Mouse (Mus musculus) E14TG2a.4 (cell line): ENCODE results near the gene Lrrc71.

Experiments
- H3K27me3 ChIP-seq: 2 replicates; pipeline ENCODE4 v1.6.1; 2014; ENCODE audit warnings: low read length, control low read depth; ENCODE audit not compliant: insufficient read depth
- H3K36me3 ChIP-seq: 2 replicates; pipeline ENCODE4 v1.6.1; 2014; ENCODE audit warnings: low read length, control low read depth; ENCODE audit not compliant: insufficient read depth
- H3K4me1 ChIP-seq: replicated peaks from 2 replicates; pipeline ENCODE4 v1.6.1; 2014; ENCODE audit warnings: low read depth, low read length, control low read depth
- H3K4me3 ChIP-seq: replicated peaks from 2 replicates; pipeline ENCODE4 v1.5.1; 2014; ENCODE audit warnings: mild to moderate bottlenecking, low read length
- H3K9me3 ChIP-seq: 2 replicates; pipeline ENCODE4 v1.6.1; 2014; ENCODE audit warnings: low read length, control low read depth
- CTCF ChIP-seq: conservative IDR thresholded peaks from 2 replicates; pipeline ENCODE4 v1.5.1; 2014; ENCODE audit warnings: low read length
- NANOG ChIP-seq: IDR thresholded peaks from 2 replicates; pipeline ENCODE4 v1.6.1; 2014; ENCODE audit warnings: borderline replicate concordance, low read length, mixed read lengths
- POU5F1 ChIP-seq: IDR thresholded peaks from 2 replicates; pipeline ENCODE4 v1.6.1; 2014; ENCODE audit warnings: low read length, borderline replicate concordance

Gene Lrrc71

GRCm38 (mm10) chr3:87756488-87756887 is 8.1 kb upstream of the Lrrc71 start:
- Histone ChIP-seq H3K27me3 (peaks cover 73% of the 10 kb centered on the region), H3K36me3 (no peaks in the 10 kb centered on the region), H3K4me1 (peaks cover 48% of the 10 kb centered on the region), H3K9me3 (no peaks in the 10 kb centered on the region), H3K4me3 (peak overlapping the region; percentile 73)
- TF ChIP-seq CTCF (no peak), POU5F1 (no peak), NANOG (no peak)

GRCm38 (mm10) chr3:87755964-87756363 is 7.5 kb upstream of the Lrrc71 start:
- no peaks in the 10 kb centered on the region for H3K36me3 ChIP-seq
- peak overlapping the region; percentile 73 for H3K4me3 ChIP-seq
- H3K9me3 ChIP-seq: no peaks in the 10 kb centered on the region
- peaks cover 49% of the 10 kb centered on the region for H3K4me1 ChIP-seq
- TF ChIP-seq CTCF (peak; percentile 60), NANOG (no peak), POU5F1 (no peak)
- H3K27me3 ChIP-seq: peaks cover 78% of the 10 kb centered on the region

DNA sequence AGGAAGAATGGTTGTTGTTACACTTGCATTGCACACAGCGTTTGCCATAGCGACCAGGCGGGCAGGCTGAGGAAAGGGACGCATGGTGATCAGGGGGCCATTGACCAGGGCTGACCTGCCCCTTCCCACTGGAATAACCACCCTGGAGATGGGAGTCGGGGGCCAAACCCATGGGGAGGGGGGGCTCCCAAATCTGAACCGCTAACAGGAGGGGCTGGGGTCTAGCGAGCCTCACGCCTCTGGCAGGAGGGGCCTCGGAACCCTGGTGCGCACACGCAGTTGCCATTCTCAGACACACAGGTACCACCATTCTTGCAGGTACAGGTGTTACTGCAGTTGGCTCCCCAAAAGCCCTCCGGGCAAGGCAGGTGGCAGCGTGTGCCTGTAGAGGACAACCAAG is 5.4 kb upstream of the Lrrc71 start:
- TF ChIP-seq POU5F1 (no peak), NANOG (no peak), CTCF (no peak)
- peaks cover 40% of the 10 kb centered on the region for H3K4me1 ChIP-seq
- no peaks in the 10 kb centered on the region for H3K9me3 ChIP-seq
- H3K36me3 ChIP-seq: no peaks in the 10 kb centered on the region
- H3K4me3 ChIP-seq: no peak overlapping the region
- peaks cover 86% of the 10 kb centered on the region for H3K27me3 ChIP-seq

- TF ChIP-seq CTCF (no peak), POU5F1 (no peak), NANOG (no peak)
- no peaks in the 10 kb centered on the region for H3K9me3 ChIP-seq
- H3K27me3 ChIP-seq: peaks cover 89% of the 10 kb centered on the region
- H3K36me3 ChIP-seq: no peaks in the 10 kb centered on the region
- H3K4me1 ChIP-seq: peaks cover 41% of the 10 kb centered on the region
- no peak overlapping the region for H3K4me3 ChIP-seq
These were observed 4.1 kb upstream of the Lrrc71 start for GRCm38 (mm10) chr3:87752567-87752966.

DNA sequence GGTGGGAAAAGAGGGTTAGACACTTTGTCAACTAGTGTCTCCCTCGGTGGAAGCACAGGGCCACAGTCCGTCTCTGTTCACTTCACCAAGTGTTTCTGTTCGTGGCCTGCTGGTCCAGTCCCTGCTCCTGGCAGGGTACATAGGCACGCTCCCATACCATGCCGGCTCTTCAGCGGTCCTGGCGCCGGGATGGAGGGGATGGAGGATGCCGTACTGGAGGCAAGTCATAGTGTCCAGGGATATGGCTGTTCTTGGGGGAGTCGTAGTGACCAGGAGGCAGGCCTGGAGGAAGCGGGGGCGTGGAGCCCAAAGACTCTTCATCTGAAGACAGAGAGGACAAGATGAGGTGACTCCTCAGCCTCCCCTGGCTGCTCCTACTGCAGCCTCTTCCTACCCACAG is 1.6 kb upstream of the Lrrc71 start:
- TF ChIP-seq CTCF: no peak
- TF ChIP-seq POU5F1: no peak
- no peak for TF ChIP-seq NANOG
- Histone ChIP-seq H3K4me1 (peaks cover 36% of the 10 kb centered on the region), H3K36me3 (no peaks in the 10 kb centered on the region), H3K9me3 (no peaks in the 10 kb centered on the region), H3K27me3 (peaks cover 88% of the 10 kb centered on the region), H3K4me3 (no peak overlapping the region)

DNA sequence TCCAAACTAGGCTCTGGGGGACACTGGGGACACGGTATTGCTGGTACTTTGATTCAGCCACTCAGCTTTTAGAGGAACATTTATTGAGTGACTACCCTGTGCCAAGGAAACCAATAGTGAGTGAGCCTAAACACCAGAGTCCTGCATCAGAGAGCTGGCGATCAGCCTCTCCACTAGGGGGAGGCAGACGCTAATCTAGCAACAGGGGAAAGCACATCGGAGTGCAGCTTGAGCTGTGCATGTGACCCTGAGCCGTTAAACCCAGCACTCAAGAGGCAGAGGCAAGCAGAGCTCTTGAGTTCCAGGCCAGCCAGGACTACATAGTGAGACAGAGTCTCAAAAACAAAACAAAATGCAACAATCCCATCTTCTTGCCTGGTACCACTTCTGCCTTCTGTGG is 611 bp upstream of the Lrrc71 start:
- Histone ChIP-seq H3K27me3 (peaks cover 78% of the 10 kb centered on the region), H3K4me3 (peak overlapping the region; percentile 35; the same call in 1 of the 2 replicates), H3K36me3 (no peaks in the 10 kb centered on the region), H3K9me3 (no peaks in the 10 kb centered on the region), H3K4me1 (peaks cover 37% of the 10 kb centered on the region)
- TF ChIP-seq CTCF: peak; percentile 72
- TF ChIP-seq POU5F1: no peak

GRCm38 (mm10) chr3:87745036-87745659 is 3.3 kb downstream of the Lrrc71 start:
- peaks cover 46% of the 10 kb centered on the region for H3K27me3 ChIP-seq
- TF ChIP-seq CTCF (no peak), POU5F1 (no peak), NANOG (no peak)
- no peaks in the 10 kb centered on the region for H3K9me3 ChIP-seq
- H3K4me3 ChIP-seq: no peak overlapping the region
- peaks cover 26% of the 10 kb centered on the region for H3K4me1 ChIP-seq
- no peaks in the 10 kb centered on the region for H3K36me3 ChIP-seq

DNA sequence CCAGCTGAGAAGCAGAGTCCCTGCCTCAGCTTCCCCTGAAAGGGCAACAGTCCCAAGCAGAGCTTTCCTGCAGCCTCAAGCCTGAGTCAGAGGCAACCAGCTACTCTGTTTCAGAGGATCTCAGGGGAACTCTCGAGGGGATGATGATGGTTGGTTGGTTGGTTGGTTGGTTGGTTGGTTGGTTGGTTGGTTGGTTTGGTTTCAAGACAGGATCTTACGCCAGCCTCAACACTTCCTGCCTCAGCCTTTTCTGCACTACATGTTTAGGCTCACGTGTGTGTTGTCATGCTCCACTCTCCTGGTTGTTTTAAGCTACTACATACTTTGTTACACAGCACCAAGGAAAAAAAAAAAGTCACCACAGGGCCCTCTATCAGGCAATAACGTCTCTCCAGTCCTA is 4.5 kb downstream of the Lrrc71 start:
- no peak overlapping the region for H3K4me3 ChIP-seq
- TF ChIP-seq CTCF: no peak
- no peak for TF ChIP-seq POU5F1
- TF ChIP-seq NANOG: no peak
- peaks cover 36% of the 10 kb centered on the region for H3K27me3 ChIP-seq
- no peaks in the 10 kb centered on the region for H3K9me3 ChIP-seq
- H3K36me3 ChIP-seq: peaks cover under 1% of the 10 kb centered on the region; the same call in 1 of the 2 replicates
- peaks cover 26% of the 10 kb centered on the region for H3K4me1 ChIP-seq

DNA sequence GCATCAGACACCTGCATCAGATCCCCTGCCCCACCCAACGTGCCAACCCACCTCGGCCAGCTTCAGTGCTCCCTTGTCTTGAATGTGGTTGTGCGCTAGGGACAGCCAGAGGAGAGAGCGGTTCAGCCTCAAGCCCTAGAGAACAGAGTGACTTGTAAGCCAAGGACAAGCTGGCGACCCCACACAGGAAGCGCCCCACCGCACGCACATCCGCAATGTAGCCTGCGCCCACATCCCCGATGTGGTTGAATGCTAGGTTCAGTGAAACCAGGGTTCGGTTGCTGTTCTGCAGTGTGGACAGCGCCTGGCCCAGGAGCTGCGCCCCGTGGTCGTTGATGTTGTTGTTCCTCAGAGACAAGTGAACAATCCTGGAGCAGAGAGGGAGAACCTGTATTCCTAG is 5.7 kb downstream of the Lrrc71 start:
- Histone ChIP-seq H3K4me3 (peak overlapping the region; percentile 29; the same call in 1 of the 2 replicates), H3K4me1 (peaks cover 21% of the 10 kb centered on the region), H3K27me3 (peaks cover 25% of the 10 kb centered on the region), H3K36me3 (peaks cover 11% of the 10 kb centered on the region), H3K9me3 (no peaks in the 10 kb centered on the region)
- TF ChIP-seq POU5F1 (no peak), CTCF (no peak), NANOG (no peak)
